Mouse (Mus musculus): ENCODE measurements at regions not wholly inside any gene's neighbourhood (a gene's known extent, or its start where the extent isn't known, plus 50 kb on each side); places are given as distances from the start of the nearest gene placed in this dataset.
A peak's percentile ranks its signal among the peaks of the same experiment; 100 is the strongest.
"Not testable (repeated sequence)": the region's sequence is repeated elsewhere in the genome, so short reads cannot be mapped to it uniquely, and the experiment has no call there.

DNA sequence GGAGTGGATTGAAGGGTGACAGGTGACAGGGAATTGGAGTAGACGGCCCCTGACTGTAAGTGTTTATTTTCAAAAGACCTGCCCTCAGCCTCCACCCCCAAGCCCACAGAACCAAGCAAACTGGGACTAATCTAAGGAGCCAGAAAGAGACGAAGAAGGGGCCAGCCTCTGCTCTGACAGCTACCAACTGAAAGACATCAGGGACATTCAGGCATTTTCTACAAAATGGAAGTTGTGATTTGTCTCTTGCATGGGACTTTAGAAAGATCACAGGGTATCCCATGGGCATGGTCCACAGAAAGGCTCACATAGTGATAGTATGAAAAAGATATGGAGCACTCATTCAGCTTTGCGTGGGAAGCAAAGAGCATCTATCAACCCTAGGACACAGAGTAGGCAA lies 163.8 kb upstream of the Rapgef5 start:
- no peak overlapping the region for H3K27ac ChIP-seq
- ATAC-seq (ENCODE audit: borderline replicate concordance, extremely low read depth, low FRiP score, low TSS enrichment): no peak
- no peak overlapping the region for H3K4me2 ChIP-seq
- no peak overlapping the region for H3K9ac ChIP-seq
- H3K36me3 ChIP-seq: no peaks in the 10 kb centered on the region
- no peaks in the 10 kb centered on the region for H3K9me3 ChIP-seq
- no peaks in the 10 kb centered on the region for H3K4me1 ChIP-seq
- H3K4me3 ChIP-seq: no peak overlapping the region
- H3K27me3 ChIP-seq: no peaks in the 10 kb centered on the region
- 43% methylated on average over 3 of the region's 3 CpGs for WGBS

DNA sequence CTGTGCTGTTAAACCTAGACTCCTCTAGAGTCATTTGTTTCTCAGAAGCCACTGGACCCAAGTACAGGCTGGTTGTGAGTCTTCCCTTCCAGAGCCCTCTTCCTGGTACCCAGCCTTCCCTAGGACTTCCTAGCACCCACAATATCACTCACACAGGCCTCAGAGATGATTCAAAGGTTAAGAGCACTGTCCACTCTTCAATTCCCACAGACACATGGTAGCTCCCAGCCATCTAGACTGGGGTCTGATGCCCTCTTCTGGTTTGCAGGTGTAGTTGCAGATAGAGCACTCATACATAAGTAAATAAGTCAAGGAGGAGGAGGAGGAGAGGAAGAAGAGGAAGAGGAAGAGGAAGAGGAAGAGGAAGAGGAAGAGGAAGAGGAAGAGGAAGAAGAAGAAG lies 163.3 kb upstream of the Rapgef5 start:
- no peak overlapping the region for H3K4me2 ChIP-seq
- H3K4me1 ChIP-seq: no peaks in the 10 kb centered on the region
- H3K4me3 ChIP-seq: no peak overlapping the region
- H3K27me3 ChIP-seq: no peaks in the 10 kb centered on the region
- no peaks in the 10 kb centered on the region for H3K36me3 ChIP-seq
- ATAC-seq (ENCODE audit: borderline replicate concordance, extremely low read depth, low FRiP score, low TSS enrichment): no peak
- no peak overlapping the region for H3K9ac ChIP-seq
- no peak overlapping the region for H3K27ac ChIP-seq
- no peaks in the 10 kb centered on the region for H3K9me3 ChIP-seq

DNA sequence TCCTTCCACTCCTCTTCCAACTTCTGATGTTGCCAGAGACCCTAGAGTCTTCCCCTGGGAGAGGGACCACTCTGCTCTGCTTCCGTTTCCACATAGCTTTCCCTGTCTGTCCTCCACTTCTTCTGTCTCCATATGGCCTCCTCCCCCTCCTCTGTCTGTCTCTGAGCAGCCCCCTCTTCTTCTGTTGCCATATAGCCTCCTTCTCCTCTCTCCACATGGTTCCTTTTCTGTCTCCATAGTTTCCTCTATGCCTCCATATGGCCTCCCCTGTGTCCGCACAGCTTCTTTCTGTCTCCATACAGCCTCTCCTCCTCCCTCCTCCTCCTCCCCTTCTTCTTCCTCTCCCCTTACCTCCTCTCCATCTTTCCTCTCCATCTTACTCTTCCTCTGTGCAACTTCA lies 158.5 kb upstream of the Rapgef5 start:
- H3K9ac ChIP-seq: no peak overlapping the region
- no peak overlapping the region for H3K4me2 ChIP-seq
- no peaks in the 10 kb centered on the region for H3K4me1 ChIP-seq
- H3K4me3 ChIP-seq: no peak overlapping the region
- 93% methylated on average over 2 of the region's 2 CpGs for WGBS
- H3K27me3 ChIP-seq: no peaks in the 10 kb centered on the region
- ATAC-seq (ENCODE audit: borderline replicate concordance, extremely low read depth, low FRiP score, low TSS enrichment): no peak
- H3K9me3 ChIP-seq: no peaks in the 10 kb centered on the region
- H3K27ac ChIP-seq: no peak overlapping the region
- H3K36me3 ChIP-seq: no peaks in the 10 kb centered on the region

DNA sequence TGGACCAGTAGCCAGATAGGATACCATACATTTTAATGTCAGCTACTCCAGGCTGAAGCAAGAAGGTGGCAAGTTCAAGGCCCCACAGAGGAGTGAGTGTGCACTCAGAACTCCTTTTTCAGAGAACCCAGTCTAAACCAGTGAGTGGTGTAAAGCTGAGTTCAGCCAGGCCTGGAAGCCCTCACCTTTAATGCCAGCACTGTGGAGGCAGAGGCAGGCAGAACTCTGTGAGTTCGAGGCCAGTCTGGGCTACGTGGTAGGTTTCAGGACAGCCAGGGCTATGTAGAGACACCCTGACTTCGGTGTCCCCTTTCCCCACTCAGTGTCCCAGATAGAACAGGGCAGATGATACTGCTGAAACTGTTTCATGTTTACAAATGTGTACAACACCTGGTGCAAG lies 157.4 kb upstream of the Rapgef5 start:
- no peak overlapping the region for H3K27ac ChIP-seq
- no peaks in the 10 kb centered on the region for H3K9me3 ChIP-seq
- H3K27me3 ChIP-seq: no peaks in the 10 kb centered on the region
- no peaks in the 10 kb centered on the region for H3K4me1 ChIP-seq
- H3K4me2 ChIP-seq: no peak overlapping the region
- H3K9ac ChIP-seq: no peak overlapping the region
- ATAC-seq (ENCODE audit: borderline replicate concordance, extremely low read depth, low FRiP score, low TSS enrichment): no peak
- H3K36me3 ChIP-seq: no peaks in the 10 kb centered on the region
- H3K4me3 ChIP-seq: no peak overlapping the region
- 91% methylated on average over 3 of the region's 3 CpGs for WGBS

DNA sequence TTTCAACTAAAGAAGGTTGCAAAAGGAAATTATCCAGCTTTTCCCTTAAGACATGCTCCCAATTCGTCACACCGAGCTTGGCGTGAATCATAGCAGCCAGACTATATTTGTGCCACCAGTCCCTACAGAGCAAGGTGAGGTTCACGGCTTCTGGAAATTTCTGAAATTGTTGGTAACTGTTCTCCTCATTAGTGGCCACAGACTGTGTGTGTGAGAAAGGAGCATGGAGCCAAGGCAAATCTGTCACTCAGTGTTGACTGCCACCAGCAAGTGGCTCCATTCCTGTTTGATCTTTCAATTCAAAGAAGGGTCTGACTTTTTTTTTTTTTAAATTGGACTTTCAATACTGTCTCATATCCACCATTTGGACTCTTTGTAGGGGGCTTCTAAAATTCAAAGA lies 156.1 kb upstream of the Rapgef5 start:
- Histone ChIP-seq H3K27ac (no peak overlapping the region), H3K9ac (no peak overlapping the region), H3K4me2 (no peak overlapping the region), H3K4me1 (no peaks in the 10 kb centered on the region), H3K4me3 (no peak overlapping the region), H3K27me3 (no peaks in the 10 kb centered on the region), H3K9me3 (no peaks in the 10 kb centered on the region), H3K36me3 (no peaks in the 10 kb centered on the region)
- no peak for ATAC-seq (ENCODE audit: borderline replicate concordance, extremely low read depth, low FRiP score, low TSS enrichment)
- 73% methylated on average over 4 of the region's 4 CpGs for WGBS

DNA sequence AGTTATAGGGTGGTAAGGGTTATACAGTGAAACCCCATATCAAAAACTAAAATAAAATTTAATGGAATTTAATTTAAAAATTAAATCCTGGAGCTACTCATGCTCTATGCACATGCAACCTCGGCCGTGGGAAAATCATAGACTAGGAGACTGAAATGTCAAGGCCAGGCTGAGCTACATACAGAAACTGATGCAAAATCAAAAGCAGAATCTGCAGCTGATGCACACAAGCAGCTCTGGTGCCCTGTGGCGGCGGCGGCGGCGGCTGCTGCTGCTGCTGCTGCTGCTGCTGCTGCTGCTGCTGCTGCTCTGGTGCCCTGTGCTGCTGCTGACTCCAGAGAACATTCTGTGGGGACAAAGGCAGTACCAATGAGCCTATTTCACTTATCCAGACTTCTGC lies 154.5 kb upstream of the Rapgef5 start:
- no peak overlapping the region for H3K4me2 ChIP-seq
- no peak overlapping the region for H3K4me3 ChIP-seq
- no peak for ATAC-seq (ENCODE audit: borderline replicate concordance, extremely low read depth, low FRiP score, low TSS enrichment)
- H3K27me3 ChIP-seq: no peaks in the 10 kb centered on the region
- H3K9me3 ChIP-seq: no peaks in the 10 kb centered on the region
- H3K27ac ChIP-seq: no peak overlapping the region
- no peaks in the 10 kb centered on the region for H3K4me1 ChIP-seq
- H3K36me3 ChIP-seq: no peaks in the 10 kb centered on the region
- 88% methylated on average over 7 of the region's 7 CpGs for WGBS
- H3K9ac ChIP-seq: no peak overlapping the region

DNA sequence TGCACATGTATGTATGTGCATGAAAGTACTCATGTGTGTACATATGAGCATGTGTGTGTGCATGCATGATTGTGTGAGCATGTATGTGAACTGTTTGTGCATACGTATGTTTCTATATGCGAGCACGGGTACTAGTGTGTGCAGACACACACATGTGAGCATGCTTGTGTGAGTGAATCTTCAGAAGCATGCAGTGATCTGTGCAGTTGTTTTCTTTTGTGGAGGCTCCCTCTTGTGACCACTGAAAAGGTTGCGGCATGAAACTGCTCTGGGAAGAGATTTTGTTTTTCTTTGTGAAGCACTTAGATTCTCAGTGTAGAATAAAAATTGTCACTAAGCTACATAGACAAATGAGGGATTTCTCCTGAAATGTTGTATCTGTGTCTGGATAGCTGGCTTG lies 152.8 kb upstream of the Rapgef5 start:
- H3K4me2 ChIP-seq; H3K27me3 ChIP-seq; H3K36me3 ChIP-seq; H3K9me3 ChIP-seq; ATAC-seq (ENCODE audit: borderline replicate concordance, extremely low read depth, low FRiP score, low TSS enrichment); H3K4me3 ChIP-seq; H3K4me1 ChIP-seq; H3K9ac ChIP-seq; H3K27ac ChIP-seq: not testable (repeated sequence)
- 64% methylated on average over 4 of the region's 4 CpGs for WGBS

DNA sequence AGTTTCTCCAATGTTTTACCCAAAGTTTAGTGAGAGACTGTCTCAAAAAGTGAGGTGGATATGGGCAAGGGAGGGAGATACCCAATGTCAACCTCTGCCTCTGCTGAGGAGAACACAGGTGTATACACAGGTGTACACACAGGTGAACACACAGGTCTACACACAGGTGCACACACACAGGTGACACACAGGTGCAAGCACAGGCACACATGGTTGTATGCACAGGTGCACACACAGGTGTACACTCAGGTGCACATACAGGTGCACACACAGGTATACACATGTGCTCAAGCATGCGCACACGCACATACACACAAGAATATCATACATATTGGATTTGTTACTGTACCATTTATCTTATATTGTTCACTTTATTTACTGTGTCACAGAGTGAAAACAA lies 151.1 kb upstream of the Rapgef5 start:
- H3K9me3 ChIP-seq: no peaks in the 10 kb centered on the region
- 96% methylated on average over 2 of the region's 2 CpGs for WGBS
- H3K4me1 ChIP-seq: no peaks in the 10 kb centered on the region
- no peak for ATAC-seq (ENCODE audit: borderline replicate concordance, extremely low read depth, low FRiP score, low TSS enrichment)
- no peak overlapping the region for H3K4me2 ChIP-seq
- no peaks in the 10 kb centered on the region for H3K27me3 ChIP-seq
- no peak overlapping the region for H3K27ac ChIP-seq
- H3K4me3 ChIP-seq: no peak overlapping the region
- H3K9ac ChIP-seq: no peak overlapping the region
- H3K36me3 ChIP-seq: no peaks in the 10 kb centered on the region

DNA sequence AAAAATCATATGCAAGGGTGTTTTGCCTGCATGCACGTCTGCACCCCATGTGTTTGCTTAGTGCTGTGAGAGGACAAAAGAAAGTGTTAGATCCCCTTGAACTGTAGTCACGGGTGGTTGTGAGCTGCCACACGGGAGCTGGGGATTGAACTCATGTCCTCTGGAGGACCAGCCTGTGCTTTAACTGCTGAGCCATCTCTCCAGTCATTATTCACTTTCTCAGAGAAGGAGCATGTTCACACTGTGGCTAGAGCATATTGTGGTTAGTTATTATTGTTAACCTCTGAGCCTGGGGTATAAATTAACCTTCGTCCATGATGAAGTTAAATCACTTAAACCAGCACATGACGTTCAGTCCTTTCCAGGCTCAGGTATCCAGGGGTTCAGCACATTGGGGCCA lies 150.4 kb upstream of the Rapgef5 start:
- H3K4me2 ChIP-seq: no peak overlapping the region
- ATAC-seq (ENCODE audit: borderline replicate concordance, extremely low read depth, low FRiP score, low TSS enrichment): no peak
- no peaks in the 10 kb centered on the region for H3K9me3 ChIP-seq
- H3K27me3 ChIP-seq: no peaks in the 10 kb centered on the region
- no peak overlapping the region for H3K27ac ChIP-seq
- H3K4me3 ChIP-seq: no peak overlapping the region
- H3K4me1 ChIP-seq: no peaks in the 10 kb centered on the region
- no peaks in the 10 kb centered on the region for H3K36me3 ChIP-seq
- no peak overlapping the region for H3K9ac ChIP-seq
- 56% methylated on average over 5 of the region's 5 CpGs for WGBS

DNA sequence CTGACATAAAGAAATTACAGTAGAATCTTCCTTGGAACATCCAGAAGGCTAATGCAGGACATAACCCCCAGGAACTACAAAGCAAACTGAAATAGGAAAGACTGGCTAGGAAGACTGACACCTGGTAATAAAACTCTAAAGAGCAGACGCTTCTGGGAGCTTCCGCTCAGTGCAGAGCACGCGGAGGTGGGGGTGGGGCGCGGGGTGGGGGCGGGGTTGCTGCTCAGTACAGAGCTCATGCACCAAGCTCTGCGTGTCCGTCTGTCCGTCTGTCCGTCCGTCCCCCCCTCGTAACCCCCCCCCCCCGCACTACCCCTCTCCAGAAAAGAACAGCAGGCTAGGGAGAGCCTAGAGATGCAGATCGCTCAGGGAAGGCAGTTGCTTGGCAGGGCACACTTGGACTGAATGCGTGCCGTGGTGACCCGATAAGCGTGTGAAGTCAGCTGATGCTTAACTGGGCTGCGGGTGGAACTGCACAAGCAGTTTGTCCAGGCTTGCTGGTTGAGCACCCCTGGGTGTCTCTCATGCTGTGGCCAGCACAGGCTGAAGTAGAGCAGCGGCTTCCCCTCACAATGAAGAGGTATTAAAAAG lies 137.9 kb upstream of the Rapgef5 start:
- H3K4me3 ChIP-seq: no peak overlapping the region
- no peaks in the 10 kb centered on the region for H3K9me3 ChIP-seq
- H3K27me3 ChIP-seq: no peaks in the 10 kb centered on the region
- no peak overlapping the region; the same call in 1 of the 2 replicates for H3K4me2 ChIP-seq
- H3K9ac ChIP-seq: no peak overlapping the region
- WGBS: 76% methylated on average over 21 of the region's 21 CpGs
- H3K4me1 ChIP-seq: no peaks in the 10 kb centered on the region
- no peaks in the 10 kb centered on the region for H3K36me3 ChIP-seq
- no peak for ATAC-seq (ENCODE audit: borderline replicate concordance, extremely low read depth, low FRiP score, low TSS enrichment)
- no peak overlapping the region for H3K27ac ChIP-seq

DNA sequence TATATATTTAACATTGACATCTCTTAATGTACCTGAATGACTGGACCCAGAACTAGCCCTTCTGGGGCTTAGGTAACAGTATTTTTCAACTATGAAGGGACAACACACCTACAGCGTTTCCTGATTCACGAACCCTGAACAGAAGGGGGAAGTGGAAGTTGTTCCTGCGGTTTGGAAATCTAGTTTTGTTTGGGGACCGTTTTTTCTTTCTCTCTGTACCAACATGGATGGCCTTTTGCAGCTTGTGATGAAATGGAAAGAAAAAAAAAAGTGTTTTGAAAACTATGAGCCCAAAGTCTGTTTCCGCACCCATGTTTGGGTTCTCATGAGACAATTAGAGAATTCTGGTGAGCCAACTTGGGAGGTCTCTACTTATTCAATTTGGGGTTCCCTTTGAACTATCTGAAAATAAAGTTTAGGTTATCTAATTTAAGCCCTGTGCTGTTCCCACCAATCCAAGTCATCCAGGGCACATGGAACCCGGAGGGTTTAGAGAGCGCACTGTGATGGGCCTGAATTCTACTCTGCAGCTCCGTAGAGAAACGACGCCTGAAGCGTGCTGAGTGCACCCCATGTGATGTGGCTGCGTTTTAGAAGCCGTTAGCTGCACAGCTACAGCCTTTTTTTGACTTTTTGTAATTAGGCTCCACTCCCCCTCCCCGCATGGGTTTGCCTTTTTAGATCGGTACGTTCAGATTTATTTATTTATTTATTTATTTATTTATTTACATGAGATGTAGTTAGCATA lies 137.0 kb upstream of the Rapgef5 start:
- no peak for ATAC-seq (ENCODE audit: borderline replicate concordance, extremely low read depth, low FRiP score, low TSS enrichment)
- Histone ChIP-seq H3K4me3 (no peak overlapping the region), H3K4me1 (no peaks in the 10 kb centered on the region), H3K27ac (no peak overlapping the region), H3K27me3 (no peaks in the 10 kb centered on the region), H3K4me2 (no peak overlapping the region), H3K9me3 (no peaks in the 10 kb centered on the region), H3K36me3 (no peaks in the 10 kb centered on the region), H3K9ac (no peak overlapping the region)
- 75% methylated on average over 16 of the region's 16 CpGs for WGBS

DNA sequence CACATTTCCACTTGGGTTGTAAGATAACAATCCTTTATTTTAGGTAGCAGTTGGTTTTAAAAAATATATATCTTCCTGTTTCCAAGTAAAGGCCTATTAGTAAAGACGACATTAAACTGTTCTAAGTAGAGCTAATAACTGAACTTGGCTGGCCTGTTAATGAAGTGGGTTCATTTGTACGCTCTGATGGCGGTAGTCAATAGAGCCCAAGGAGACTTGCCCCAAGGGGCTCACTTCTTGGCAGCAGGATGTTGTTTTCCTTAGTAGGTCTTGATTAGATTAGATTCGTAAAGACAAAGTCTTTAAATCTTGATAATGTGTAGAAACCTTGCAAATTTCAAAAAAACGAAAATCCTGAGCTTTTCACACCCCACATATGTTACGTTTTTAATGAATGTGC lies 135.4 kb upstream of the Rapgef5 start:
- H3K9me3 ChIP-seq: no peaks in the 10 kb centered on the region
- ATAC-seq (ENCODE audit: borderline replicate concordance, extremely low read depth, low FRiP score, low TSS enrichment): no peak
- no peak overlapping the region for H3K4me2 ChIP-seq
- no peak overlapping the region for H3K4me3 ChIP-seq
- no peaks in the 10 kb centered on the region for H3K27me3 ChIP-seq
- H3K36me3 ChIP-seq: no peaks in the 10 kb centered on the region
- no peak overlapping the region for H3K27ac ChIP-seq
- H3K4me1 ChIP-seq: no peaks in the 10 kb centered on the region
- H3K9ac ChIP-seq: no peak overlapping the region
- 67% methylated on average over 6 of the region's 6 CpGs for WGBS

DNA sequence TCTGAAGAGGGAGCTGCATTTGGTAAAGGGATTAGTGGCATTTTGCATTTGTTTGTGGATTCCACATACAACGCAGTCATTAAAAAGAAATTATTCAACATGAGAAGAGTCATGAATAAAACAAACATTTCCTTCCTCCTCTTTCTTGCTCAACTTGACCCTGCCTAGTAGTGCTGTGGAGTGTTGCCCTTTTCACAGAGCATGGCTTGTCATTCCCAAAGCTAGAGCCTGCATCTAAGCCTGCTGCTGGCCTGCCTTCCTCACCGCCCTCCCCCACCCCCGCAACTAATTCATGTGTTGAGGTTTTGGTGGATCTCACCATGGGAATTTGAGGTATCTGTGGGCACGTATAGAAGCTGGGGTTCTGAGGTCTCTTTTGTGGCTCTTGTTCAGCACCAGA lies 133.6 kb upstream of the Rapgef5 start:
- H3K27ac ChIP-seq, H3K4me2 ChIP-seq, H3K4me3 ChIP-seq, H3K9ac ChIP-seq, H3K36me3 ChIP-seq, H3K9me3 ChIP-seq, H3K4me1 ChIP-seq: not testable (repeated sequence)
- ATAC-seq (ENCODE audit: borderline replicate concordance, extremely low read depth, low FRiP score, low TSS enrichment): peak; percentile 50; the same call in 1 of the 2 replicates
- 50% methylated on average over 1 of the region's 4 CpGs for WGBS
- H3K27me3 ChIP-seq: peaks cover 13% of the 10 kb centered on the region; the same call in 1 of the 2 replicates

Data from lung, embryonic 15.5 days (tissue).